Mouse (Mus musculus): ENCODE measurements around the gene Pbx2. TPM values are rescaled to one million over a fixed set of nuclear protein-coding genes. Genes with fewer than 3 reads are reported as not detected.

Gene Pbx2
- total and polyA plus RNA-seq, 2 experiments from 2014 or later: 9.6 to 95.6 TPM

- 69% methylated on average over 9 of the region's 9 CpGs for WGBS
- Histone ChIP-seq H3K4me1 (ENCODE audit: insufficient read depth, low read length) (peaks cover 4% of the 10 kb centered on the region; the same call in 1 of the 2 replicates), H3K9me3 (ENCODE audit: low read length) (no peaks in the 10 kb centered on the region), H3K4me3 (ENCODE audit: low read depth, low read length) (no peak overlapping the region), H3K27me3 (ENCODE audit: insufficient read depth, low read length) (no peaks in the 10 kb centered on the region), H3K4me2 (ENCODE audit: low read depth, low read length, poor library complexity, severe bottlenecking) (no peak overlapping the region), H3K27ac (ENCODE audit: low read depth, low read length) (no peak overlapping the region), H3K9ac (replicated peaks; ENCODE audit: low read length, poor library complexity, severe bottlenecking) (no peak overlapping the region), H3K36me3 (ENCODE audit: insufficient read depth, low read length) (peaks cover 17% of the 10 kb centered on the region)
- 0 out of 2 replicates have a peak, but pooled peaks have one; percentile 2 for TF ChIP-seq CTCF (IDR thresholded peaks at IDR 0.05)
- no peak for ATAC-seq (ENCODE audit: low FRiP score)
- no peak for DNase-seq (ENCODE audit: low spot score)
Observed at GRCm38 (mm10) chr17:34599891-34600290, 8.8 kb downstream of the Pbx2 start.

DNA sequence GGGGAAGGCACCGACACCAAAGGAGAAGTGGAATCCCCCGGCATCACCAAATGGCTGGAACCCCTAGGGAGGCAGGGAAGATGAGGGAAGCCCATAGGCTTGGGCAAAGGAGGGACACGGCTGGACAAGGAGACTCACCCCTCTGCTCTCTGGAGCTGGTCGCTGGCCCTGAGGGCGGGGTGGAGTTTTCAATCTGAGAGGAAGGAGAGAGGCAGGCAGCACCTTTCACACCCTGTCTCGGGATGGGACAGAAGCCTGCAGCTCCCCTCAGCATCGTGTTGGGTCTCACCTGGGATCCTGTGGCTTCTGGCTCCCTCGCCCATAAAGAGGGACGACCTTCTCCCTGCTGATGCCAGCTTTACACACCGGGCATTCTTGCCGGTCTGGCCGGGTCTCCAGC is 10.7 kb downstream of the Pbx2 start:
- WGBS: 87% methylated on average over 12 of the region's 12 CpGs
- no peak overlapping the region for H3K27ac ChIP-seq (ENCODE audit: low read depth, low read length)
- no peak for ATAC-seq (ENCODE audit: low FRiP score)
- no peak overlapping the region for H3K9ac ChIP-seq (replicated peaks; ENCODE audit: low read length, poor library complexity, severe bottlenecking)
- H3K4me1 ChIP-seq (ENCODE audit: insufficient read depth, low read length): peaks cover 8% of the 10 kb centered on the region; the same call in 1 of the 2 replicates
- H3K27me3 ChIP-seq (ENCODE audit: insufficient read depth, low read length): no peaks in the 10 kb centered on the region
- no peak overlapping the region; the same call in 1 of the 2 replicates for H3K4me2 ChIP-seq (ENCODE audit: low read depth, low read length, poor library complexity, severe bottlenecking)
- peak overlapping the region; percentile 63; the same call in 1 of the 2 replicates for H3K4me3 ChIP-seq (ENCODE audit: low read depth, low read length)
- no peak for DNase-seq (ENCODE audit: low spot score)
- no peak for TF ChIP-seq CTCF (IDR thresholded peaks at IDR 0.05)
- H3K9me3 ChIP-seq (ENCODE audit: low read length): no peaks in the 10 kb centered on the region
- peaks cover 7% of the 10 kb centered on the region; the same call in 1 of the 2 replicates for H3K36me3 ChIP-seq (ENCODE audit: insufficient read depth, low read length)

DNA sequence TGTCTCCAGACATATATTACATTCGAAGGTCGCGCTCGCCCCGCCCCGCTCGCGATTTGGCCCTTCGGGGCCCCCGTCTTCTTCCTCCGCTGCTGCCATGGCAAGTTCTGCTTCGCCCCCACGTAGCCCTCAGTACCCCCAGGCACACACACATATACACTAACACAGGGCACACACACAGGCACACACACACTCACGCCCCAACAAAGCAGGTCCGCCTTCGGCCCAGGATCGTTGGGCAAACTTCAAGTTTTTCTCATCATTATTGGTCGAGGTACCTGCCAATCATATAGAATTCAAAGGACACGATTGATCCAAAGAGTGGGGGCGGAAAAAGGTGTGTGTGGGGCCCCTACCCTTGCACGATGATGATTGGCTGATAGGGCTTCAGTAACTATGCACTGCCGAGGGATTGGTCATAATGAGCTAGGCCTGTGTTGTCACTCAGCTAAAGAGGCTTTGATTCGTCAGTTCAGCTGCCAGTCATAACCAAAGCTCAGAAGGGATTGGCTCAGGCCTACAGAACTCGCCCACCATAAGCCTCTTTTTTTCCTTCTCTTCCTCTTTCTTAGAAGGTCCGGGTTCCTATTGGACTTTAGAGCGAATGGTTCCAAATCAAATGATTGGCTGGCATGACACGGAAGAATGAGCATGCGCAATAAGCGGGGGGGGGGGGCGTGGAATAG is 12.5 kb downstream of the Pbx2 start, which contains the start of gene Rnf5:
Gene Rnf5, minus strand, starts transcription at position 316 of the 686 bp plus-strand sequence.
- no peaks in the 10 kb centered on the region for H3K9me3 ChIP-seq (ENCODE audit: low read length)
- under 1% methylated on average over 29 of the region's 30 CpGs for WGBS
- peak within 1 kb of the TSS; percentile 90 for H3K27ac ChIP-seq (ENCODE audit: low read depth, low read length)
- H3K27me3 ChIP-seq (ENCODE audit: insufficient read depth, low read length): no peaks in the 10 kb centered on the region
- H3K9ac ChIP-seq (replicated peaks; ENCODE audit: low read length, poor library complexity, severe bottlenecking): peak within 1 kb of the TSS; percentile 78
- H3K36me3 ChIP-seq (ENCODE audit: insufficient read depth, low read length): peaks cover 7% of the 10 kb centered on the region; the same call in 1 of the 2 replicates
- ATAC-seq (ENCODE audit: low FRiP score): peak; percentile 93
- H3K4me1 ChIP-seq (ENCODE audit: insufficient read depth, low read length): peaks cover 14% of the 10 kb centered on the region; the same call in 1 of the 2 replicates
- no peak for TF ChIP-seq CTCF (IDR thresholded peaks at IDR 0.05)
- H3K4me3 ChIP-seq (ENCODE audit: low read depth, low read length): peak within 1 kb of the TSS; percentile 87
- DNase-seq (ENCODE audit: low spot score): peak; percentile 100
- H3K4me2 ChIP-seq (ENCODE audit: low read depth, low read length, poor library complexity, severe bottlenecking): peak within 1 kb of the TSS; percentile 92

DNA sequence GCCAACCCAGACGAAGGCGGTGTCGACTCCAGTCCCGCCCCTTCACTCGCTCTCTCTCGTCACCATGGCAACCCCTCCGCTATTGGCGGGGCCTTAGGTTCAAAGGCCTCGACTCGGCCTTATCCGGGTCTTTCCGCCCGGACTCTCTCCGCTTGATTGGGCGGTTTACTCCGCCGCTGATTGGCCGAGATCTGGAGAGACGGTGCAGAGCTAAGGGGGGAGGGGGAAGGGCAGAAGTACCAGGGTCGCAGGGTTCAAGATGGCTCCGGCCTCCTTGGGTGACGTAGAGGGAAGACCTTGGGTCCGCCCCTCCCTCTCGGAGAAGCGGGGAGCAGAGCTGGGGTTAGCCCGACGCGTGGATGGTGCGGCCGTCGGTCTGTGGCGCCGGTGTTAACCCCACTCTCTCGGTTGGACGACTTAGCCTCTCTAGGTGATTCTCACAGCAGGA is 13.0 kb downstream of the Pbx2 start, which contains the start of gene Agpat1:
Gene Agpat1, plus strand, starts transcription at position 202 of the 448 bp plus-strand sequence.
- peak within 1 kb of the TSS; percentile 87 for H3K4me3 ChIP-seq (ENCODE audit: low read depth, low read length)
- peaks cover 7% of the 10 kb centered on the region; the same call in 1 of the 2 replicates for H3K36me3 ChIP-seq (ENCODE audit: insufficient read depth, low read length)
- H3K9me3 ChIP-seq (ENCODE audit: low read length): no peaks in the 10 kb centered on the region
- DNase-seq (ENCODE audit: low spot score) (peak; percentile 100), ATAC-seq (ENCODE audit: low FRiP score) (peak; percentile 90)
- WGBS: under 1% methylated on average over 34 of the region's 35 CpGs
- peaks cover 14% of the 10 kb centered on the region; the same call in 1 of the 2 replicates for H3K4me1 ChIP-seq (ENCODE audit: insufficient read depth, low read length)
- no peaks in the 10 kb centered on the region for H3K27me3 ChIP-seq (ENCODE audit: insufficient read depth, low read length)
- H3K4me2 ChIP-seq (ENCODE audit: low read depth, low read length, poor library complexity, severe bottlenecking): peak within 1 kb of the TSS; percentile 92
- H3K27ac ChIP-seq (ENCODE audit: low read depth, low read length): peak within 1 kb of the TSS; percentile 90
- no peak for TF ChIP-seq CTCF (IDR thresholded peaks at IDR 0.05)
- peak within 1 kb of the TSS; percentile 78 for H3K9ac ChIP-seq (replicated peaks; ENCODE audit: low read length, poor library complexity, severe bottlenecking)

DNA sequence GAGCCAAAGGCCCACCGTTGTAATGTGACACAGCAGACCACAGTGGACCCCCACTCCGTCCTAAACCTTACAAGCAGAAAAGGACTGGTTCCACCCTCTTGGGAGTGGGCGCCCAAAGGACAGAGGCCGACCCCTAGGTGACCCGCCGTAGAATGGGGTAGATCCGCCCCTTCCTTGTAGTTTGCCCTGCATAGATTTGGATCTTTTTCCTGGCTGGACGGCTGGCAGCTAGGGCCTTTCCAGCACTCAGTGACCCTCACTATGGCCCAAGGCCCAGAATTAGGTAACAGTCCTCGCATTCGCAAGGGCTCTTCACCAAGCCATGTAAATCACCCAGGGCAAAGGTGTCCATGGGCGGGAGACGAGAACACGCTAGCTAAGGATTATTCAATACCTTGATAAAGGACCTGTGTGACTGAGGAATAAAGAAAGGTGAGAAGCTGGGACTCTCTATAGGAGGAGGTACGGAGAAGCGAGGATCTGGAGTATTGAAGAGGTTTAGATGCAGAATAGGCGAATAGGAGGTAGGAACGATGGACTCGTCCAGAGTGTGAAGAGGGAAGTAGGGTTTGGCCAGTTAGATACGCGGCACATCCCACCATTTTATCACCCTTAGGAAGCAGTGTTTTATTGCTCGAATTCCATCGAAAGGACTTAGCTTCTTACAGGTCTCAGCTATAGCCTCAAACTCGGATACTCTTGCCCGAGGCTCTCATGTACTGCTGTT is 13.6 kb downstream of the Pbx2 start:
- Histone ChIP-seq H3K4me1 (ENCODE audit: insufficient read depth, low read length) (peaks cover 14% of the 10 kb centered on the region; the same call in 1 of the 2 replicates), H3K27ac (ENCODE audit: low read depth, low read length) (peak overlapping the region; percentile 90), H3K27me3 (ENCODE audit: insufficient read depth, low read length) (no peaks in the 10 kb centered on the region), H3K9ac (replicated peaks; ENCODE audit: low read length, poor library complexity, severe bottlenecking) (peak overlapping the region; percentile 60), H3K36me3 (ENCODE audit: insufficient read depth, low read length) (peaks cover 7% of the 10 kb centered on the region; the same call in 1 of the 2 replicates), H3K4me3 (ENCODE audit: low read depth, low read length) (peak overlapping the region; percentile 87), H3K4me2 (ENCODE audit: low read depth, low read length, poor library complexity, severe bottlenecking) (peak overlapping the region; percentile 92), H3K9me3 (ENCODE audit: low read length) (no peaks in the 10 kb centered on the region)
- ATAC-seq (ENCODE audit: low FRiP score) (no peak; the same call in 1 of the 2 replicates), DNase-seq (ENCODE audit: low spot score) (no peak)
- WGBS: 16% methylated on average over 24 of the region's 24 CpGs
- no peak for TF ChIP-seq CTCF (IDR thresholded peaks at IDR 0.05)

Measured in midbrain, postnatal 0 days (tissue).